Mouse (Mus musculus): ENCODE measurements around the gene Ndufaf4.

DNA sequence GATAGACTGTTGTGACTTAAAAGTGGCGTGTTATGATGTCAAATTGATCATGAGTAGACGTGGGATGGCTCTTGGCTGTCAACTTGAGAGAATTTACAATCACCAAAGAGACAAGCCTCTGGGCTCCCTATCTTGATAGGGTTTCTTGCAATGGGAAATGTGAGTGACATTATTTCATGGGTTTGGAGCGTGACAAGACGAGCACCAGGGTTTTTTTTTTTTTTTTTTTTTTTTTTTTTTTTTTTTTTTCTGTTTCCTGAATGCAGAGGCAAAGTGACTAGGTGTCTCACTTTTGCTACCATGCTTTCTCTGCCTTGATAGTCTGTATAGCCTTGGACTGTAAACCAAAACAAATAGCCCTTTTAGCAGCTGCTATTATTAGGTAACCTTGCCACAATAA is 3.3 kb upstream of the Ndufaf4 start:
- TF ChIP-seq ZNF384 (IDR thresholded peaks at IDR 0.05; ENCODE audit: low read depth, low read length) (peak; percentile 55; the same call in 1 of the 2 replicates), ZC3H11A (IDR thresholded peaks at IDR 0.05; ENCODE audit: borderline replicate concordance, low read depth, low read length) (no peak)

All from ES-E14 (cell line).